Mouse (Mus musculus): ENCODE data around the gene Auts2. TPM values are rescaled to one million over a fixed set of nuclear protein-coding genes. Genes with fewer than 3 reads are reported as not detected.

Auts2 gene
- polyA plus RNA-seq, 1 experiment from 2014 or later = 95.1 TPM

DNA sequence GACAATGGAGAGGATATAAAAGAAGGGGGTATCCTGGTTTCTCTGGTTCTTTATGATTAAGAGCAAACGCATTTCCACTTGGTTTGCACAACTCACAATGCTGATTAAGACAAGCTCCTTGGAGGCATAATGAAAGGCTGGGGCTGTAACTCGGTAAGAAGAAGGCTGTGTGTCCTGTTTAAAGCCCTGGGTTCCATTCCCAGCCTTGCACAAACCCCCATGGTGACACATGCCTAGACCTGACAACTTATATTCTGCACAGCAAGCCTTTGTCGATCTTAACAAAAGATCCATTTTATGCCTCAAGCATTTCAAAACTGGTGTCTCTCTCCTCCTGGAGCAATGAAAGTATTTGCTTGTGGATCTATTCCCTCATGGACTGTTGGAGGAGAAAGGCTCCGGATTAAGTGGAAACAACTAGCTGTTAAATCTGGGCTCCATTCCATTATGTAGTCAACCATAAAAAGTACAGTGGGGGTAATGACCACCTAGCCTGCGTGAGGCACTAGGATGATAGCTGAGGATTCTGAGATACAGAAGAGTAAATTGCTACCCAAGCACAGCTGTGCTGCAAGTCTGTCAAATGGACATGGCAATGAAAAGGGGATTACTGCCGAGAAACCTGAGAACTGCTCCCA lies 218.8 kb downstream of the Auts2 start:
- Histone ChIP-seq H3K27me3 (no peaks in the 10 kb centered on the region), H3K36me3 (ENCODE audit: poor library complexity, severe bottlenecking) (no peaks in the 10 kb centered on the region), H3K4me1 (peaks cover 70% of the 10 kb centered on the region), H3K27ac (peak overlapping the region; percentile 73), H3K9me3 (replicated peaks) (no peaks in the 10 kb centered on the region), H3K4me3 (no peak overlapping the region), H3K9ac (no peak overlapping the region), H3K4me2 (0 out of 2 replicates have a peak overlapping the region, but pooled peaks have one; percentile 2)
- peak; percentile 73 for ATAC-seq
- WGBS = 9% methylated on average over 6 of the region's 6 CpGs

DNA sequence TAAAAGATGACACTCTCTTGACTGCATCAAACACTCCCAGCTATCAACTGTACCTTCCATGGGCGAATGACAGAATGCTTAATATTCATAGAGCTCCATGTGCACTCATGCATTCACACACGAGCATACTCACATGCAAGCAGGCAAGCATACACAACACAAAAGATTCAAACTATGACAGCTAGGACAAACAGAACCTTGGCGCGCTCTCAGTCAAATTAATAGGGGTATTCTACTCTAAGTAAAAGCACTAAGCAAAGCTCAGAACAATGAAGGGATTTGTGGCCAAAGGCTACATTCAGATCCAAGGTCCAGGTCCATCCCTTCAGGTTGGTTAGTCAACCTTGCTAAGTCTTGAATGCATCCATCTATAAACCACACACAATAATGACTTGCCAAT lies 219.5 kb downstream of the Auts2 start:
- H3K4me1 ChIP-seq = peaks cover 73% of the 10 kb centered on the region

DNA sequence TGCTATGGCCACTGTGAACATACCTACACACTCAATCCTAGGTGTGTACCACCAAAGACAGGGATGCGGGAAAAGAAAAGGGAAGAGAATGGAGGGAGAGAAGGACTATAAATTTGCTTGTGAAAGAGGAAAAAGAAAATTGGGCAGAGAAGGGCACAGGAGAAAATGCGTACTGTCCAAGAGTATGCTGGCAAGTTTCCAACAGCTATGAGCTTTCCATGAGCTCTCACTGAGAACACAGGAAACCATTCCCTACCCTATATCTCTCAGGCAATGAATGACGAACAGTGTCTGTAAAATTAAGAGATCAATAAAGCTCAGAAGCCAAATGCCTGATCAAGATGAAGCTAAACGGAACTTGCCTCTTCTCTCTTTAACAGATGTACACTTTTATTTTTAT lies 220.2 kb downstream of the Auts2 start:
- Histone ChIP-seq H3K9ac (no peak overlapping the region), H3K36me3 (ENCODE audit: poor library complexity, severe bottlenecking) (no peaks in the 10 kb centered on the region), H3K27ac (peak overlapping the region; percentile 54), H3K9me3 (replicated peaks) (no peaks in the 10 kb centered on the region), H3K4me2 (0 out of 2 replicates have a peak overlapping the region, but pooled peaks have one; percentile 1), H3K4me1 (peaks cover 77% of the 10 kb centered on the region), H3K27me3 (no peaks in the 10 kb centered on the region), H3K4me3 (no peak overlapping the region)
- ATAC-seq = no peak
- WGBS = 54% methylated on average over 4 of the region's 4 CpGs

More for the DNA sequence above, 219.5 kb downstream of the Auts2 start:
- 8% methylated on average over 4 of the region's 4 CpGs for WGBS
- no peaks in the 10 kb centered on the region for H3K9me3 ChIP-seq (replicated peaks)
- no peaks in the 10 kb centered on the region for H3K36me3 ChIP-seq (ENCODE audit: poor library complexity, severe bottlenecking)
- H3K27ac ChIP-seq = peak overlapping the region; percentile 73
- H3K27me3 ChIP-seq = no peaks in the 10 kb centered on the region
- 0 out of 2 replicates have a peak overlapping the region, but pooled peaks have one; percentile 1 for H3K4me2 ChIP-seq
- no peak overlapping the region for H3K4me3 ChIP-seq
- H3K9ac ChIP-seq = no peak overlapping the region
- ATAC-seq = peak; percentile 46; the same call in 1 of the 2 replicates

DNA sequence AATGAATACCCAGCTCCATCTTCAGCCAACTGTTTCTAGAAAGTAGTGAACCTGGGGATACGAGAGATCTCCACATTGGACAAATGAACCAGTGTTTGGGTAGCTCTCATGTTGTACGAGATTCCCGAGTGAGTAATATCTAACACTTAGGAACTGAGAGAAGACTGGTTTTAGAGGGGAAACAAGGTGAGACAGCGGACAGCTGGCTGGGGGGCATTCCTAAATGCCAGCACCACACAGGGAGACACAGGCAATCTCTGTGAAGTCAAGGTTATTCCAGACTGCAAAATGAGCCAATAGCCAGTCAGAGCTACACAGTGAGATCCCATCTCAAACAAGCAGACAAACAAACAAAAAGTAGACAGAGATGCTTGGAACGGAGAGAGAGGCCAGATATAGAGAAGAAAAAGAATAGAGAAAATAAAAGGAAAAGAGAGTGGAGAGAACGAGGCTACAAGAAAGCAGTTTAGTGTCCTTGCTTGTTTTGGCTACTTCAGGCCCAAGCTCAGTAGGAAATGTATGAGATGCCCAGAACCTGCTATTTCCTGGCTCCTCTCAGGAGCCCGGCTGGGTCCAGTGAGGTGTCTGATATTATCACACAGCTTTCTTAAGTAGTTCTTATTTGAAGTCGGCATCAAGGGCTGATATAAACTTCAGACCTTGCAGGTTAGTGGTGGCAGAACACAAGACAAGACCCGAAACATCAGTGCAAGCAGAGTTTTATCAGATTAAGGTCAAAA lies 224.9 kb downstream of the Auts2 start:
- no peak overlapping the region for H3K27ac ChIP-seq
- H3K4me2 ChIP-seq = no peak overlapping the region
- H3K4me1 ChIP-seq = peaks cover 70% of the 10 kb centered on the region
- ATAC-seq = no peak
- H3K36me3 ChIP-seq (ENCODE audit: poor library complexity, severe bottlenecking) = no peaks in the 10 kb centered on the region
- 83% methylated on average over 9 of the region's 9 CpGs for WGBS
- H3K9ac ChIP-seq = no peak overlapping the region
- H3K9me3 ChIP-seq (replicated peaks) = no peaks in the 10 kb centered on the region
- no peak overlapping the region for H3K4me3 ChIP-seq
- no peaks in the 10 kb centered on the region for H3K27me3 ChIP-seq

DNA sequence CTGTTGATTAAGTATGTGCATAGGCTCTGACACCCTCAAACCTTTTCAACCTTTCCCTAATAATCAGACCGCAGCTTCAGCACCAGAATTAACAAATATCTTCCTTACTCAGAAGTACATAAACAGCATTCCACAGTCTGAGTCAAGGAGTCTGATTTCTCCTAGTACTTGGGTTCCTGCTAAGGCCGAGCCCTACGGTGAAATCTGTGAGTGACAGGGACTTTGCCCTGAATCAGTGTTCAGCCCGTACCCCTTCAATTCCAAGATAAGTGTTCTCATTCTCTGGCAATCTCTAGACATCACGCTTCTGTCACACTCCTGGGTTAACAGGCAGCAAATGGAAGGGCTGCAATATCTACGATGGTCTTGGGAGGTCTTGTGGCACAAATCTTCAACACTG lies 226.2 kb downstream of the Auts2 start:
- H3K4me3 ChIP-seq = no peak overlapping the region
- peaks cover 59% of the 10 kb centered on the region for H3K4me1 ChIP-seq
- no peaks in the 10 kb centered on the region for H3K27me3 ChIP-seq
- no peaks in the 10 kb centered on the region for H3K36me3 ChIP-seq (ENCODE audit: poor library complexity, severe bottlenecking)
- H3K27ac ChIP-seq = peak overlapping the region; percentile 4; the same call in 1 of the 2 replicates
- no peak for ATAC-seq
- H3K9me3 ChIP-seq (replicated peaks) = no peaks in the 10 kb centered on the region
- H3K4me2 ChIP-seq = no peak overlapping the region
- no peak overlapping the region for H3K9ac ChIP-seq
- WGBS = 36% methylated on average over 6 of the region's 6 CpGs

DNA sequence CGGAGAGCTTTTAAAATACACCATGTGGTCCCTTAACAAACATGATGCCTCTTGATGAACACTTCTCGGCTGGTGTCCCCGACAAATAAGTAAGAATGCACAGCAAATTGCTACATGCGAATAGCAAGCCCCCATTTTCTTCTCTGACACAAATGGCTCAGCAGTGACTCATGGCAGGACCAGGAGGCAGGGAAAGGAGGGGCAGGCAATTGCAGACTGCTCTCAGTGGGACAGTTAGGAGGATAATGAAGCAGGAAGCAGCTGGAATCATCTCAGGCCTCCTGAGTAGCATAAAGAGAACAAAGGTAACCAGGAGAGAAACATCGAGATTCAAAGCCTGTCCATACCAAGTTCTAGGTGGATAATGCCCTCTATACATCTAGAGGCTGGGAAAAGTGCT lies 228.8 kb downstream of the Auts2 start:
- no peak overlapping the region for H3K9ac ChIP-seq
- ATAC-seq = no peak
- peaks cover 41% of the 10 kb centered on the region for H3K4me1 ChIP-seq
- H3K9me3 ChIP-seq (replicated peaks) = no peaks in the 10 kb centered on the region
- WGBS = 37% methylated on average over 5 of the region's 5 CpGs
- peak overlapping the region; percentile 59 for H3K27ac ChIP-seq
- H3K27me3 ChIP-seq = no peaks in the 10 kb centered on the region
- no peak overlapping the region for H3K4me2 ChIP-seq
- no peaks in the 10 kb centered on the region for H3K36me3 ChIP-seq (ENCODE audit: poor library complexity, severe bottlenecking)
- no peak overlapping the region for H3K4me3 ChIP-seq

DNA sequence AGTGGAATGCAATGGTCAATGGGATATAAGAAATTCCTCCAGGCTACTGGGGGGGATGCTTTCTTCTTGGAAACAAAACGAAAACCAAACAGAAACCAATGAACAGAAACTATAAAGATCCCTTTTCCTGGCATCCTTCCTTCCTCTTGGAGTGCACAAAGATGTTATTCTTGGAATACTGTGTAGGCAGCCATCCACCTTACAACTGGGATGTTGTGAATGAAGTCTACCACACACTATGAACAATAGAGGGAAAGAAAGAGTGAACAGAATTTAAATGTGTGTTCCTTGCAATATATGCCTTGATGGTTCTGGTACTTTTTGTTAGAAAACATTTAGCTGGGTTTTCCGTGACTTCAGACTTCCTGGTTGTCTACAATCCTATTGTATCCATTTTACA lies 236.1 kb downstream of the Auts2 start:
- Histone ChIP-seq H3K4me3 (no peak overlapping the region), H3K9ac (no peak overlapping the region), H3K27me3 (no peaks in the 10 kb centered on the region), H3K27ac (no peak overlapping the region), H3K4me2 (no peak overlapping the region), H3K36me3 (ENCODE audit: poor library complexity, severe bottlenecking) (no peaks in the 10 kb centered on the region), H3K4me1 (peaks cover 53% of the 10 kb centered on the region), H3K9me3 (replicated peaks) (no peaks in the 10 kb centered on the region)
- 76% methylated on average over 2 of the region's 2 CpGs for WGBS
- ATAC-seq = no peak

DNA sequence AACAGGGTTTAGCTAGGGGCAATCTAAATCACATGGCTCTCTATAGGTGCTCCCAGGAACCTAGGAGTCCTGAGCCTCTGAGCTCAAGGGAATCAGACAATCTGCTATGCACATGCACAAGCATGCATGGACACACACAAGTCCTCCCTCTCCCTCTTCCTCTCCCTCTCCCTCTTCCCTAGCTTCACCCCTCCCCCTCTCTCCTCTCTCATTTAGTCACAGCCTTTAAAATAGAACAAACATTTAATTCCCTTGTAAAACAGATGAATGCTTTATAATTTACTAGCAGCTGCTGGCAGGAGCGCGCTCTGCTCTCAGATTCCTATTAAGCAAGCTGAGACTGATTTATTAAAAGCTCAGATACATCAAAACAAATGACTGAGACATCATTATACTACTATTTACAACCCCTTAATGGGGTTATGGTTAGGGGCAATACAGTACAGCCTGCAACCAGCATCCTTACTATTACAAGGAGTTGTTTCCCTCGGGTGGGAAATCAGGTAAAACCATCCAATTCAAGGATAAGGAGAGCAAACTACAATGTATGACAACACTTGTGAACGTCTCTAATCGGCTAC lies 237.7 kb downstream of the Auts2 start:
- no peak overlapping the region for H3K4me3 ChIP-seq
- 45% methylated on average over 5 of the region's 5 CpGs for WGBS
- peak; percentile 38 for ATAC-seq
- no peaks in the 10 kb centered on the region for H3K36me3 ChIP-seq (ENCODE audit: poor library complexity, severe bottlenecking)
- no peak overlapping the region for H3K27ac ChIP-seq
- no peak overlapping the region for H3K9ac ChIP-seq
- H3K4me2 ChIP-seq = no peak overlapping the region
- H3K4me1 ChIP-seq = peaks cover 57% of the 10 kb centered on the region
- no peaks in the 10 kb centered on the region for H3K27me3 ChIP-seq
- no peaks in the 10 kb centered on the region for H3K9me3 ChIP-seq (replicated peaks)

DNA sequence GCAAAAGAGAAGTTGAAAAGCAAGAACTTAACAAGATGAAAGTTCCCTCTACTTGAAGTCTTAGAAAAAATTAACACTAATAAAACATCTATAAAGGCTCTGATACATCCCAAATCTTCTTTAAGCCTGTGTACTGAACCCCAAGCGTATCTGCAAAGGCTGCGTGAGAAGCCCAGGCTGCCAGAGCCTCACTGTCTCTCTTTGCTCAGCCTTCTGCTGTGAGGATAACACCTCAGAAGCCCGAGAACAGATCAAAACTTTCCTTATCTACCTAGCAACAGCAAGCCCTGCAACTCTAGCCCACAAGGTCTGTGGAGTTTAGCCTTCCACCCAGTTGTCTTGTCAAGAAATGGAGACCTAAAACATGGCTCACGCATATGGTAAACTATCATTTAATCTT lies 240.4 kb downstream of the Auts2 start:
- no peaks in the 10 kb centered on the region for H3K27me3 ChIP-seq
- no peaks in the 10 kb centered on the region for H3K9me3 ChIP-seq (replicated peaks)
- H3K9ac ChIP-seq = no peak overlapping the region
- H3K4me3 ChIP-seq = no peak overlapping the region
- H3K4me2 ChIP-seq = no peak overlapping the region
- H3K27ac ChIP-seq = no peak overlapping the region
- H3K4me1 ChIP-seq = peaks cover 68% of the 10 kb centered on the region
- no peaks in the 10 kb centered on the region for H3K36me3 ChIP-seq (ENCODE audit: poor library complexity, severe bottlenecking)
- 92% methylated on average over 4 of the region's 4 CpGs for WGBS
- no peak for ATAC-seq

DNA sequence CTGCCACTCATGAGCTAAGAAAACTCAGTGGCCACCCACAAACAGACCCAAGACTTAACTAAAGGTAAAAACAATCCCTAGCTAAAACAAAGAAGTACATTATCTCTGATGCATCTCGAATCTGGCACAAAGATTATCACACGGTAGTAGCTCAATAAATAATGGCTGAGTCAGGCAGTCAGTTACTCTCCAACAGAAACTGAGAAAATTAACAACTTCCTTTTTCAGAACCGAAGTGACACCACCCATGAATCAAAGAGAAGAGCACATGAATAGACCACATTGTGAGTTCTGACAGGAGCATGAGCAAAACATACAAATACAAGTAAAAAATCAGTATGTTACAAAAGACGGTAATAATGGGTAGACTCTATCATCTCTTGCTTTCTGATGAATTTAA lies 242.3 kb downstream of the Auts2 start:
- H3K4me2 ChIP-seq = no peak overlapping the region
- no peaks in the 10 kb centered on the region for H3K9me3 ChIP-seq (replicated peaks)
- no peaks in the 10 kb centered on the region for H3K36me3 ChIP-seq (ENCODE audit: poor library complexity, severe bottlenecking)
- 69% methylated on average over 4 of the region's 4 CpGs for WGBS
- H3K9ac ChIP-seq = no peak overlapping the region
- H3K27ac ChIP-seq = no peak overlapping the region
- peaks cover 71% of the 10 kb centered on the region for H3K4me1 ChIP-seq
- H3K4me3 ChIP-seq = no peak overlapping the region
- no peak for ATAC-seq
- no peaks in the 10 kb centered on the region for H3K27me3 ChIP-seq

DNA sequence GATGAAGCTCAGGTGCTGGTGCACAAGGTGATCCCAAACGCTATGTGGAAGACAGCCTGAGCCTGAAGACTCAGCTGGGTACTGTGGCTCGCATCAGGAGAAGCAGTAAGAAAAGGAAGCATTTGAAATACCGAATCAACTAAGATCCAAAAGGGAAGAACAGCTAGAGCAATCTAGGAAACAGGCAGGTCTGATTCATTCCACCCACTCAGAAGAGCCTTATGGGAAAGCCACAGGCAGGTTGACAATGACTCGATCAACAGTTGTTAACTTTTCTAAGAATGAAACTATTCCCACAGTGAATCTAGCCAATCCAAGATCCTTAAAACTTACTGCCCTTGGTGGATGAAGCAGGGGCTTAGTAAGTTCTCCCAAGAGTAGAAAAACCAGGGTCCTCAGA lies 243.4 kb downstream of the Auts2 start:
- 79% methylated on average over 4 of the region's 4 CpGs for WGBS
- no peak overlapping the region for H3K4me2 ChIP-seq
- no peaks in the 10 kb centered on the region for H3K9me3 ChIP-seq (replicated peaks)
- no peak overlapping the region for H3K4me3 ChIP-seq
- peaks cover 71% of the 10 kb centered on the region for H3K4me1 ChIP-seq
- H3K36me3 ChIP-seq (ENCODE audit: poor library complexity, severe bottlenecking) = no peaks in the 10 kb centered on the region
- no peak overlapping the region; the same call in none of the 2 replicates for H3K27ac ChIP-seq
- H3K27me3 ChIP-seq = no peaks in the 10 kb centered on the region
- no peak overlapping the region for H3K9ac ChIP-seq
- no peak for ATAC-seq

DNA sequence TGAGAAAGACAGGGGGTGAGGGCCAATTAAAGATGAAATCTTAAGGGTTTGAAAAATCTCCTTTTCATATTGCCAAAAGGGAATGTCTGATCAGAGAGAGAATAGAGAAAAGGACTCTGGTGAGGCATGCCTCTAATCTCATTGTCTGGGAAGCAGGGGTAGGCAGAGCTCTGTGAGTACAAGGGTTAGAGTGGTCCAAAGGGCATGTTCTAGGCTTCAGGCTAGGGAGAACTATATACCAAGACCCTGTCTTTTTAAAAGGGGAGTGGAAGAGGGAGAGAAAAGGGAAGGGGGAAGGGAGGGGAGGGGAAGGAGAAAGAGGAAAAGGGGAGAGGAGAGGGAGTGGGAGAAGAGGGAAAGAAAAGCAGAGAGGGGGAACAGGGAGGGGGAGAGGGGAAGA lies 244.1 kb downstream of the Auts2 start:
- Histone ChIP-seq H3K4me1 (peaks cover 71% of the 10 kb centered on the region), H3K4me2 (no peak overlapping the region), H3K4me3 (no peak overlapping the region), H3K9ac (no peak overlapping the region), H3K36me3 (ENCODE audit: poor library complexity, severe bottlenecking) (no peaks in the 10 kb centered on the region), H3K27ac (no peak overlapping the region), H3K27me3 (no peaks in the 10 kb centered on the region), H3K9me3 (replicated peaks) (no peaks in the 10 kb centered on the region)
- ATAC-seq = no peak

Data from forebrain, embryonic 13.5 days (tissue).